Mouse (Mus musculus) megakaryocyte, embryonic 14.5 days (primary cell): ENCODE results near the gene Disc1.

Experiments
- FLI1 ChIP-seq: IDR thresholded peaks from 2 replicates; pipeline ENCODE4 v1.6.1; 2012; ENCODE audit warnings: low read length, inconsistent platforms, mixed read lengths
- GATA1 ChIP-seq: IDR thresholded peaks from 3 replicates; pipeline ENCODE4 v1.6.1; 2012; ENCODE audit warnings: mixed read lengths, low read length, inconsistent platforms, borderline replicate concordance

- TF ChIP-seq GATA1 (no peak), FLI1 (no peak)
These were observed 218.3 kb downstream of the Disc1 start for GRCm38 (mm10) chr8:125272089-125272866.
